Mouse (Mus musculus) neural tube, embryonic 14.5 days (tissue): Measurements from ENCODE around the gene Hgd. TPM values are rescaled to one million over a fixed set of nuclear protein-coding genes. Genes with fewer than 3 reads are reported as not detected.

ENCODE experiments used
- ATAC-seq: fragments of 200-750 bp; cut with Nextera tagmentation; 2 replicates; pipeline ENCODE4 v1.8.0; 2017; ENCODE audit warnings: low read depth, mild to moderate bottlenecking, moderate TSS enrichment, moderate library complexity
- H3K27ac ChIP-seq: fragments of 300-500 bp; sonication (generic); 2 replicates; pipeline ENCODE4 v1.5.1; 2014; ENCODE audit warnings: low read depth, mild to moderate bottlenecking, control low read depth, low read length, moderate library complexity, mixed read lengths
- H3K27me3 ChIP-seq: fragments of 300-500 bp; sonication (generic); 2 replicates; pipeline ENCODE4 v1.6.1; 2014; ENCODE audit warnings: low read length; ENCODE audit not compliant: control insufficient read depth, insufficient read depth
- H3K36me3 ChIP-seq: fragments of 300-500 bp; sonication (generic); 2 replicates; pipeline ENCODE4 v1.6.1; 2014; ENCODE audit warnings: low read length, mixed read lengths; ENCODE audit not compliant: control insufficient read depth, insufficient read depth
- H3K4me1 ChIP-seq: fragments of 300-500 bp; sonication (generic); 2 replicates; pipeline ENCODE4 v1.6.1; 2014; ENCODE audit warnings: low read length; ENCODE audit not compliant: control insufficient read depth, insufficient read depth
- H3K4me2 ChIP-seq: fragments of 300-500 bp; sonication (generic); 2 replicates; pipeline ENCODE4 v1.6.1; 2014; ENCODE audit warnings: mild to moderate bottlenecking, low read depth, low read length, control low read depth
- H3K4me3 ChIP-seq: fragments of 300-500 bp; sonication (generic); 2 replicates; pipeline ENCODE4 v1.5.1; 2014; ENCODE audit warnings: low read depth, low read length, control low read depth, mixed read lengths
- H3K9ac ChIP-seq: fragments of 300-500 bp; sonication (generic); replicated peaks from 2 replicates; pipeline ENCODE4 v1.6.1; 2014; ENCODE audit warnings: low read depth, mild to moderate bottlenecking, control low read depth, low read length, mixed read lengths
- H3K9me3 ChIP-seq: fragments of 300-500 bp; sonication (generic); 2 replicates; pipeline ENCODE4 v1.6.1; 2016; ENCODE audit warnings: low read length; ENCODE audit not compliant: control insufficient read depth
- WGBS: fragments of 180-500 bp; shearing (Covaris S2); extraction: QIAGEN DNeasy Blood & Tissue Kit; methylation state at CpG from one replicate; pipeline ENCODE4 v1.1.7; 2014; 5-methylcytosine and 5-hydroxymethylcytosine counted together
- polyA plus RNA-seq: library from polyadenylated mRNA; unstranded; fragments of >200 nt; fragmentation: Nextera tagmentation; extraction: Ambion mirVana; gene quantifications from 2 replicates; pipeline ENCODE4 v1.2.1, GENCODE M21; 2014

Gene Hgd
- polyA plus RNA-seq, 1 experiment from 2014 or later = not detected

DNA sequence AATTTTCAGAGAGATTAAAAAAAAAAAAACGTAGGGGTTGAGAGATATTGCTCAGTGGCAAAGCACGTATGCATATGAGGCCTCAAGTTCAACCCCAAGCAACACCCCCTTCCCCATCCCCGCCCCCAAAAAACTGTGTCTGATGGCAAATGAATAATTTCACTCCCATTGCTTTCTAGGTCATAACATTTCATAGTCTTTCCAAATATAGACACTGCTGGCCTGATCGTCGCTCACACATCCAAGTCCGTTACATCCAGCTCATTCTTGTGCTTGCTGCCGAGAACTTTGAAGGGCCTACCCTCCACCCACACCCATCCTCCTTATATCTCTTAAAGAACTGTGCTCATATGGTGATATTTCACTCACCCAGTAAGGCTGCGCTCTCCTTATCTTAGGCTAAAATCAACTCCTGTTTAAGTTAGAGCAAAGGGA is 5.2 kb downstream of the Hgd start:
- Histone ChIP-seq H3K36me3 (no peaks in the 10 kb centered on the region), H3K27me3 (no peaks in the 10 kb centered on the region), H3K4me3 (no peak overlapping the region), H3K4me2 (peak overlapping the region; percentile 45; the same call in 1 of the 2 replicates), H3K9ac (no peak overlapping the region), H3K27ac (peak overlapping the region; percentile 92), H3K9me3 (no peaks in the 10 kb centered on the region), H3K4me1 (peaks cover 4% of the 10 kb centered on the region)
- WGBS = 43% methylated on average over 8 of the region's 8 CpGs
- ATAC-seq = peak; percentile 56

DNA sequence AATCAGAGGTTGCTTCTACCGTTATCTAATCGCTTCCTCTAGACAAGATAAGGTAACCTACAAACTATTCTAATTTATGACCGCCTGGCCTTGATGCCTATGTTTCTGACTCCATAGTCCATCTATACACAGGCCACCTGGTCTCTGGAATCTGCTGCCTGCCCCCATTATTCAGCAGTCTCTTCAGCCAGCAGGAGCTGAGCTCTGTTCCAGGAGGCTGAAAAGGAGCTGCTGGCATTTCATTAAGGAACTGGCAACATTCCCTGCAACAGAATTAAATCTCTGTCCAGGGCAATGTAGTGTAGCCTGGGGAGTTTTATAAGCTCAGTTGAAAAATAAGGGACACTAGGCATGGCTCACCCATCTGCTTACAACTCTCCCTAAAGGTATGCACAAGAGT is 11.0 kb downstream of the Hgd start:
- Histone ChIP-seq H3K9me3 (no peaks in the 10 kb centered on the region), H3K4me3 (no peak overlapping the region), H3K4me1 (no peaks in the 10 kb centered on the region), H3K27ac (no peak overlapping the region), H3K27me3 (no peaks in the 10 kb centered on the region), H3K4me2 (no peak overlapping the region), H3K9ac (no peak overlapping the region), H3K36me3 (no peaks in the 10 kb centered on the region)
- WGBS = 65% methylated on average over 3 of the region's 3 CpGs
- peak; percentile 31; the same call in 1 of the 2 replicates for ATAC-seq

DNA sequence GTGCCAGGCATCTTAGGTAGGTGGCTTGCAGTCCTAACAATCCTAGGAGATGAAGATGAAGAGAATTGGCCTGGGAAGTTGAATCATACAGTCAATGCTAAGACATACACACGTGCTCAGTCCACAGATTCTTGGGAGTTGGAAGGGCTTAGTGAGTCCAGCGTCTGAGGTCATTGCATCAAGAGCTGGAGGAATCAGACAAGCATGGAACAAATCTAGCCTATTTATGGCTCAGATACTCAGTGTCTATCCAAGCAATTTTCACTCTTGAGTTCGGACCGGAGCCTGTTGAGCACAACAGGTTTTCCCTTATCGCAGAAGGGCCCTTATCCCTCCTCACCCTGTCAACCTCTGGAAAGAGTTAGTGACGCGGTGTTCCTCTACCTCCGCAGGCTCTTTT is 11.6 kb downstream of the Hgd start:
- WGBS = 96% methylated on average over 8 of the region's 8 CpGs
- no peaks in the 10 kb centered on the region for H3K9me3 ChIP-seq
- H3K4me3 ChIP-seq = no peak overlapping the region
- H3K9ac ChIP-seq = no peak overlapping the region
- no peak overlapping the region for H3K27ac ChIP-seq
- no peaks in the 10 kb centered on the region for H3K27me3 ChIP-seq
- H3K4me1 ChIP-seq = no peaks in the 10 kb centered on the region
- ATAC-seq = no peak
- H3K4me2 ChIP-seq = no peak overlapping the region
- no peaks in the 10 kb centered on the region for H3K36me3 ChIP-seq

DNA sequence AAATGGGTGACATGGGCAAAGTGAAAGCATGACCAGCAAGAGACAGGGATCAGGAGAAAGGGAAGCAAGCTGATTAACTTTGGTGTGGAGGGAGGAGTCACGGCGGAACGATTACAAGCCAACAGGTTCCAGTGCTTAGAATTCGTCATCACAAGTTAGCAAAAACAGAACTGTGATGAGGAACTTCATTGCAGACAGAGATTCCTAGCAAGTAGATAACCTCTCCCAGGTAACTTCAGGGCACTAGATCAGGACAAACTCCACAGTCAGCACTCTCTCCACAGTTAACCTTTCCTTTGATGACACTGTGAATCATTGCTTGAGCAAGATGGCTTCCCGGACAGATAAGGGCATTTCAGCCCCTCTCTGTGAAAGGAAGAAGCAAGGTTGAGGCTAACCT is 17.5 kb downstream of the Hgd start:
- 82% methylated on average over 5 of the region's 5 CpGs for WGBS
- ATAC-seq = no peak
- H3K27me3 ChIP-seq = no peaks in the 10 kb centered on the region
- H3K4me2 ChIP-seq = no peak overlapping the region
- no peaks in the 10 kb centered on the region for H3K36me3 ChIP-seq
- no peak overlapping the region for H3K4me3 ChIP-seq
- H3K9me3 ChIP-seq = no peaks in the 10 kb centered on the region
- H3K9ac ChIP-seq = no peak overlapping the region
- H3K4me1 ChIP-seq = no peaks in the 10 kb centered on the region
- H3K27ac ChIP-seq = no peak overlapping the region

DNA sequence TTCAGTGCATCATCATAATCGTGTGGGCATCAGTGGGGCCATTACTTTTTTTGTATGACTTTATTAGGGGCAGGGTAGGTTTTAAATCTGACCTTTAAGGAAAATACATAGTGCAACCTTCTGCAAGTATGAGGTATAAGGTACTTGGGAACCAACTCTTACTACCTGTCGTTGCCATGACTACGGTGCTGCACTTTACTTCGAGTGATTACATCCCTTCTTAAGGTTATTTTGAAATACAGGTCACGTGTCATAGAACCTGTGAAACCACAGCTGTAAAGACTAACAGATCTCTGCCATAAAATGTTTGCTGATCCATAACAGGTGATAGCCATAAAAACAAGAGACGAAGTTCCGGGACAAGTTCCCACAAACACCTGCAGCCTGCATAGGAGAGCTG is 18.5 kb downstream of the Hgd start:
- ATAC-seq = no peak
- Histone ChIP-seq H3K36me3 (no peaks in the 10 kb centered on the region), H3K9me3 (no peaks in the 10 kb centered on the region), H3K9ac (no peak overlapping the region), H3K27ac (no peak overlapping the region), H3K27me3 (no peaks in the 10 kb centered on the region), H3K4me2 (no peak overlapping the region), H3K4me3 (no peak overlapping the region), H3K4me1 (no peaks in the 10 kb centered on the region)
- 89% methylated on average over 7 of the region's 7 CpGs for WGBS

DNA sequence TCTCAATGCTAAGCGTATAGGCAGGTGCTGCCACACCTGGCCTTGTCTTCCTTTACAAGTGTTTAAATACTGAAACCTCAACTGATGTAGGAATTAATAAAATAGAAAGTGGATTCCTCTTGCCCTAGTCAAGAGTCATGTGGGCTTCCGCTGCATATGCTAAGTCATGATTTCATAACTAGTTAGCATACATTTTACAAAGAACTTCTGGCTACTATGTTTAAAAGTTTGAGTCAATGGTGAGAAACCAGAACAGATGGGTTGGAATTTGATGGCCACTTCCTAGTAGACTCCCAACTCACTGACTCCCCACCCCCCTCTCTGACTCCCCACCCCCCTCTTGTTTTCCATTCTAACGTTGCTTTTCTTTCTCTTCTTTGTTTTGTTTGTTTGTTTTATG is 19.4 kb downstream of the Hgd start:
- whole genome bisulfite sequencing = 85% methylated on average over 3 of the region's 3 CpGs
- no peak overlapping the region for H3K27ac ChIP-seq
- H3K4me2 ChIP-seq = no peak overlapping the region
- H3K36me3 ChIP-seq = no peaks in the 10 kb centered on the region
- H3K4me1 ChIP-seq = no peaks in the 10 kb centered on the region
- H3K27me3 ChIP-seq = no peaks in the 10 kb centered on the region
- H3K4me3 ChIP-seq = no peak overlapping the region
- H3K9me3 ChIP-seq = no peaks in the 10 kb centered on the region
- ATAC-seq = no peak
- H3K9ac ChIP-seq = no peak overlapping the region

DNA sequence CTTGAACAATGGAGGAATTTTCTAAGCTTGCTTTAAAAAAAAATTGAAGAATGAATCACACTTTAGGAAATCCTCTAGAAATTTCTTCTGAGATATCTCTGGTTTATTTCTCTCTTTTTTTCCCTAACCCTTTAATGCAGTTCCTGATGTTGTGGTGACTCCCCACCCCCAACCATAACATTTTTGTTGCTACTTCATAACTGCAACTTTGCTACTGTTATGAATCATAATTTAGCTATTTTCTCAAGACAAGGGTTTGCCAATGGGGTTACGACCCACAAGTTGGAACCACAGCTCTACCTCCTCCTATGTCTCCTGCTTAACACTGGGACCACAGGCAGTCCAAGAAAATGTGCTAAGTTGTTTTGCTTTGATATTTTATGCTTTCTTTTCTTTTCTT is 23.5 kb downstream of the Hgd start:
- Histone ChIP-seq H3K36me3 (no peaks in the 10 kb centered on the region), H3K4me2 (no peak overlapping the region), H3K9me3 (no peaks in the 10 kb centered on the region), H3K27ac (no peak overlapping the region), H3K4me1 (no peaks in the 10 kb centered on the region), H3K9ac (no peak overlapping the region), H3K4me3 (no peak overlapping the region), H3K27me3 (no peaks in the 10 kb centered on the region)
- 97% methylated on average over 1 of the region's 1 CpGs for WGBS
- no peak for ATAC-seq

DNA sequence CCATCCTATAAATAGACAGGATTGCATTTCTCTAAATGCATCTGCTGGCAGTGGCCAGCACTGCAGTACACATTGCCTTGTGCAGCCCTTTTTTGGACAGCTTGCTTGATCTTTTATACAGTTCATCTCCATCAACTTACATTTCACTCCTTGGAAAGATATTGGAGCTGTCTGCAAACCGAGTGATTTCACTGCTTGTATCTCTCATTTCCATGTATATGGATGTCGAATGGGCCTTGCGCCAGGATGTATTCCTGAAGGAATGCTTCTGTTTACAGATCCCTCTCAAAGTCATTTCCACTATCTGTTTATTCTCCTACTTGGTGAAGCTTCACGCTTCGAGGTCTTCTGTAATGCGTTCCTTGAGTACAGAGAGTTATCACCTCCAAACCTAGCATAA is 24.3 kb downstream of the Hgd start:
- Histone ChIP-seq H3K27ac (no peak overlapping the region), H3K36me3 (no peaks in the 10 kb centered on the region), H3K4me2 (no peak overlapping the region), H3K4me3 (no peak overlapping the region), H3K27me3 (no peaks in the 10 kb centered on the region), H3K9ac (no peak overlapping the region), H3K4me1 (no peaks in the 10 kb centered on the region), H3K9me3 (no peaks in the 10 kb centered on the region)
- WGBS = 82% methylated on average over 6 of the region's 6 CpGs
- ATAC-seq = no peak

DNA sequence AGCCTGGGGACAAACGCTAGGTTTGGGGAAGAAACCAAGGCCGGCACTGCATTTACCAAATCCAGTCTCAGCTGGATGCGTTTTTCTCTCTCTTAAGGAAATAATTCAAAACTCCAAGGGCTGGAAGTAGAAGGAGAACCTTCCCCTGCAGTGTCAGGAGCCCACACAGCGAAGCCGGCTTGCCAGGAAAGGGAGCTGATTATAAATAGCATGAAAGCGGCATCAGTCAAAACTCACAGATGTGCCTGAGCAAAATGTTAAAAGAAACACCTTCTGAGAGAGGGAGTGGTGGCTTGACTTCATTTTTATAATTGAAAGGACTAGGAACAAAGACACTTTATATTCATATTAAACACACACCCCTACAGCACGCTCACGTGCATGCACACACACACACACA is 30.4 kb downstream of the Hgd start:
- no peak overlapping the region for H3K27ac ChIP-seq
- no peak overlapping the region for H3K4me3 ChIP-seq
- no peaks in the 10 kb centered on the region for H3K4me1 ChIP-seq
- H3K9ac ChIP-seq = no peak overlapping the region
- H3K4me2 ChIP-seq = no peak overlapping the region
- no peaks in the 10 kb centered on the region for H3K9me3 ChIP-seq
- H3K36me3 ChIP-seq = no peaks in the 10 kb centered on the region
- WGBS = 76% methylated on average over 8 of the region's 8 CpGs
- no peak for ATAC-seq
- H3K27me3 ChIP-seq = no peaks in the 10 kb centered on the region

DNA sequence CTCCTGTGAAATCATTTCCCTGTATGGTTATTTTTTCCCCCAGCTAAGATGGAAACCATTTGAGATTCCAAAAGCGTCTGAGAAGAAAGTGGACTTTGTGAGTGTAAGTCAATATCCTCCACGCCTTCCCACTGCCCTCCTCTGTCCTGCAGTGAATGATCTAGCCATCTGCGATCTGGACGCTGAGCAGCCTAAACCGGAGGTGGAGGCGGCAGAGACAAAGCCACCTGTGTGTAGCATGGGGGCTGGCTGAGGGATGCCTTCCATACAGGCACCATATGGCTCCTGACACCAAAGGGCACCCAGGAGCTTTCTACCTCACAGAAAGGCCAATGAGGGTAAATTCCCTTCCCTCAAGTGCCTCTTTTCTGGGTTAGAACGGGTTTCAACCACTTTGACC is 31.1 kb downstream of the Hgd start:
- H3K27ac ChIP-seq = no peak overlapping the region
- H3K9ac ChIP-seq = no peak overlapping the region
- H3K4me2 ChIP-seq = no peak overlapping the region
- no peak overlapping the region for H3K4me3 ChIP-seq
- ATAC-seq = no peak
- no peaks in the 10 kb centered on the region for H3K27me3 ChIP-seq
- H3K4me1 ChIP-seq = no peaks in the 10 kb centered on the region
- no peaks in the 10 kb centered on the region for H3K9me3 ChIP-seq
- no peaks in the 10 kb centered on the region for H3K36me3 ChIP-seq
- 81% methylated on average over 7 of the region's 7 CpGs for WGBS
